Mouse (Mus musculus) kidney, postnatal 10 days (tissue): ENCODE data around the gene Alcam.
A peak's percentile ranks its signal among the peaks of the same experiment; 100 is the strongest.

Source experiments
- DNase-seq: peaks from one replicate; pipeline ENCODE4 v3.0.0; 2021; ENCODE audit warnings: mixed read lengths

Alcam gene

DNA sequence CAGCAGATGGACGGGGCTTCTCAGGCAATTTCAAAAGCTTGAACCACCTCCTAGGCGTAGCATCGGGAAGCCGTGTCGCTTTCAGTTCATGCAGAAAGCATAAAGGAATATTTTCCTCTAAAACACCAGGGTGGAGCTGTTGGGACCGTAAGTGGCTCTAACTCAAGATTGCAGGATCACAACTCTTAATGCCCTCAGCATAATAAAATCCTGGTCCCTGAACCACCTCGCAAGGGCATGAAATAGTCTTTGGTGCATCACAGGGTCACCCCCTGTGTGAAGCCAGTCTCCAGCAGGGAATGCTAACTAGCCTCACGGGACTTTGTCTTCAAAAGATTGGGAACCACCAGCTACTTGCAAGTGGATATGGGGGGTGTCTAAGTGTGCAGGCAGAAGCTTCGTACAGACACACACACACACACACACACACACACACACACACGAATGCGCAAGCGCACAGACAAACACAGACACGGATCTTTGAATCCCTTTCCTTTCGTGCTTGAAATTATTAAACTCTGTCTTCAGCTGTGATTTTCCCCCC is at the start of gene Alcam:
TSS of gene Alcam (minus strand) at position 104 of the 544 bp plus-strand sequence.
- peak; percentile 69 for DNase-seq

- DNase-seq: no peak
These were observed 45.0 kb upstream of the Alcam start for GRCm38 (mm10) chr16:52498757-52499335.

DNA sequence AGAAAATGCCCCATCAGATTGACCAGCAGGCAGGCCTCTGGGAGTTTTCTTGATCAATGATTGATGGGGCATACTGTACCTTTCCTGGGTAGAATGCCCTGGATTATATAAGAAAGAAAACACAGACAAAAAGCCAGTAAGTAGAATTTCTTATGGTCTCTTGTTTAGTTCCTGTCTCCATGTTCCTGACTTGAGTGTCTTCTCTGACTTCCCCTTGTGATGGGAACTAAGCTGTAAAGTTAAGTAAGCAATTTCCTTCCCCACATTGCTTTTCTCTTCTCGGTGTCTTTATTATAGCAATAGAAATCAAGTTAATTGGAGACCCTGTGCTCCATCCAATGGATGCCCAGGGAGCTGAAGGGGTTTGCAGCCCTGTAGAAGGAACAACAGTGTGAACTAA is 36.7 kb upstream of the Alcam start:
- DNase-seq: no peak

GRCm38 (mm10) chr16:52474235-52474634 is 20.4 kb upstream of the Alcam start:
- DNase-seq: no peak

GRCm38 (mm10) chr16:52473089-52473488 is 19.2 kb upstream of the Alcam start:
- no peak for DNase-seq

DNA sequence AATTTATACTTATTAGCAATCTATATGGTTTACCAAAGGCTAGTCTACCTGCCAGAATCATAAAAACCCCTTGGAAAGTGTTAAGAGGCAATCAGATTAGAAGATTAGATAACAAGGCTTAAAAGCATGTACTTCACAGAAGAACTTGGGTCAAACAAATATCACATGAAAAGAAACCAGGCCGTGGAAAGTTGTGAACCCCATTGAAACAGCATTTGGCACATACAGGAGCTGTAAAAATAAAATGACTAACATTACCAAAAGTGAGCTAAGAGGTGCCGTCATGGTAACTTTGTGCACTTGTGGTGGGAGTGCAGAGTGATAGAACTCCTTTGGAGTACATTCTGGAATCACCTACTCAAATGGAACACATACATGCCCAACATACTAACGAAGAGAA is 18.8 kb upstream of the Alcam start:
- no peak for DNase-seq

DNA sequence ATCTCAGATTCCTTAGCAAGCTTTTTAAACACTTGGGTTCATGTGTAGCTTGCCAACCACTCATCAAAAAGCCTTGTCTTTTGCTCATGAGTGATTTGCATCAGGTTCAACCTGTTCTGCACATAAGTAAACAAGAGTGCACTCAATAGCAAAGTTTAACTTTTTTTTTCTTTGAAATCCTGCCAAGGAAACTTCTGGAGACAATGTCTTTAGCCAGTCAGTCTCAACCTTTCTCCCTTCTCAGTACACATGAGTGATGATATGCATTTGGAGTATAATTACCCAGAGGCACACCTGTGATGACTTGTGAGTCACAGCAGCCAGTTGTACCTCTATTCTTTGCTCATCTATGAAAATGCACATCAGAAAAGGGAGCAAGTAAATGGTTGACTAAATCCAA is 18.2 kb upstream of the Alcam start:
- DNase-seq: no peak

DNA sequence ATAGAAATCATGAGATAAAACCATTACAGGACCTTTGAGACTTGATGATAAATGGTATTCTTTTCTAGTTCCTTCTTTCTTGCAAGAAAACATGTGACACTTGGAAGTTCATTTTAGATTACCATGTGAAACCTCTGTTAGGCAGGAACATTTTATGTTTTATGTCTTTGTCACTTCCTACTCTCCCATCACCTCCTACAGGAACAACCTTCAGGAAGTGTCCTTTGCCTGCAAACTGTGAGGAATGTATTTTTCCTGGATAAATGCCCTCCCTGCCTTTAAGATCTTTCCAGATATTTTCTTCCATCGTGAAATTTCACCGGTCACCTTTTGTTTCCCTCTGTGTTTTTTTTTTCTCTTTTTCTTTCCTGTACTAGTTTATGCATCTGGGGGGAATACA is 17.0 kb upstream of the Alcam start:
- DNase-seq: no peak

- no peak for DNase-seq
These were observed 16.4 kb upstream of the Alcam start for GRCm38 (mm10) chr16:52470226-52470625.

DNA sequence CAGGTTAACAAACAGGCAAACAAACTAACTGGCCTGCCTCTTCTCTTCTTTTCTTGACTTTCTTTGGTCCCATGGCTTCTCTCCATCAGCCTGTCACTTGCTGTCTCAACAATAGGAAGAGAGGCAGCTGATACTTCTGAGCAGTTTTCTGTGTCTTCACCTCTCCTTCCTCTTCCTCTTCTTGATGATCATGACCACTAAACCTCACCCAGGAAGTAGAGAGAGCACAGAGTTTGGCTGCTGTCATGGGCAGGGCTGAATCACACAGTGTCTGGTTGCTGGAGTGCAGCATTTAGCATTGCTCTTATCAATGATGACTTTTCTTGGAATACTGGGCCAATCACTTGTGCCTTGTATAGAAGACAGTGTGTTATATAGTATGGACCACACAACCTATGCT is 14.6 kb upstream of the Alcam start:
- no peak for DNase-seq

- no peak for DNase-seq
These were observed 12.9 kb upstream of the Alcam start for GRCm38 (mm10) chr16:52466770-52467169.

- DNase-seq: no peak
These were observed 10.7 kb upstream of the Alcam start for GRCm38 (mm10) chr16:52464597-52464996.

DNA sequence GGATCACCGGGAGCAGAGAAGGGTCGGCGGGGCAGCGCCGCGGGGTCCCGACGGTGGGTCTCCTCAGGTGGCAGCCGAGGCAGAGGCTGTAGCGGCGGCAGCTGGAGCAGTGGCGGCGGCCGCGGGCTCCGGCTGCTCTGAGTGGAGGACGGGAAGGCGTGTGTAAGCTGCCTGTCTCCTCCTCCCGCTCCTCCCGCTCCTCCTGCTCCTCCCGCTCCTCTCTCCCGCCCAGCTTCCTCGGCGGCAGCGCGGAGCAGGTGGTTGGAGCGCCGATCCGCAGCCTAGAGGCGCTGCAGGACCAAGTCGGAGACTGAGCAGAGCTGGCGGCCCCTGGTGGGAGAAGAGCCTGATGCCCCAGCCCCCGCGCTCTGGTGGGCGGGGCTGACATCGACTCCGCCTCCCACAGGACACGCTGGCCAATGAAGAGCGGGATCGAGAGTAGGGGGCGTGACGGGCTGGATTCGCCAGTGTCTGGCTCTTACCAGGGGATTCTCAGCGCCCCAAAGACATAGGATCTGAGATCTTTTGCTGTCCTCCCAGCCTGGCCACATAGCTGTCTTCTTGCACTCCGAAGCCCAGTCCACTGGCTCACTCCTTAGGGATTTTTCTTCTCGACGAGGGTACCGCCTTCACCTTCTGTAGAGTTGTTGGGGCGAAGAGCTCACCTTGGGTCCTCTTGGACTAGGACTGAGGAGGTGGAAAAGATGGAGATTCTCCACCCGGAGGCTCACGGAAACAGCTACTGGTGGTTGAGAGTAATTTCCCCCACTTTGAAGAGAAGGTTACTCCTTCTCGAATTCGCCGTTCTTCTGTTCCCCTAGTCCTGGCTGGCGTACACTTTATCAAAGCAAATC is 785 bp downstream of the Alcam start:
- DNase-seq: peak; percentile 98

GRCm38 (mm10) chr16:52452477-52452831 is 1.4 kb downstream of the Alcam start:
- peak; percentile 34 for DNase-seq

DNA sequence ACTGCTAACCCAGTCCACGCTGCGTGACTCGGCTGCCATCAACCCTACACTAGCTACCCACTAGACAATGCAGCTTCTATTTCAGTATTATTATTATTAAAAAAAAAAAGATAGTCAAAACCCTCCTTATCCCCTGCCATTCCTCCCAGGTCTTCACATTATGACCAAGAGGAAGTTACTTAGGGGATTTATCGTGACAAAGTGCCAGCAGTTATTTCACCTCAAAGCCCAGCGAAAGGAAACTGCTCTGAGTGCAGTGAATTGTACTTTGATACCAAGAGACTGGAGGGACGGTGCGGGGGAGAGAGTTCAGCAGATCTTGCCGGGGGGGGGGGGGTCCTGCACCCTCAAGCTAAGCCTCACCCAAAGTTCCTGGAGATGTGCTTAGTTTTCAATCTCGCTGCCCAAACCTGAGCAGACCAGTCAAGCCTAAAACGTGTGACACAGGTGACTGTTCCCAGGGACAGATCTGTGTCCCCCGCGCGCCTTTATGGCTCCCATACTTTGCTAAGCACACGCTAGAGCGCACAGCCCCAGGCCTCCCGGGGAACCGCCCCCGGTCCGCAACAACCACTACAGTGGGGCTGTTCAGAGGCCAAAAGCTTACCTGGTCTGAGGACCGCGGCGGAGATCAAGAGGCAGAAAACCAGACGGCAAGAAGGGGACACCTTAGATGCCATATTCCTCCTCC is 1.9 kb downstream of the Alcam start:
- peak; percentile 52 for DNase-seq

DNA sequence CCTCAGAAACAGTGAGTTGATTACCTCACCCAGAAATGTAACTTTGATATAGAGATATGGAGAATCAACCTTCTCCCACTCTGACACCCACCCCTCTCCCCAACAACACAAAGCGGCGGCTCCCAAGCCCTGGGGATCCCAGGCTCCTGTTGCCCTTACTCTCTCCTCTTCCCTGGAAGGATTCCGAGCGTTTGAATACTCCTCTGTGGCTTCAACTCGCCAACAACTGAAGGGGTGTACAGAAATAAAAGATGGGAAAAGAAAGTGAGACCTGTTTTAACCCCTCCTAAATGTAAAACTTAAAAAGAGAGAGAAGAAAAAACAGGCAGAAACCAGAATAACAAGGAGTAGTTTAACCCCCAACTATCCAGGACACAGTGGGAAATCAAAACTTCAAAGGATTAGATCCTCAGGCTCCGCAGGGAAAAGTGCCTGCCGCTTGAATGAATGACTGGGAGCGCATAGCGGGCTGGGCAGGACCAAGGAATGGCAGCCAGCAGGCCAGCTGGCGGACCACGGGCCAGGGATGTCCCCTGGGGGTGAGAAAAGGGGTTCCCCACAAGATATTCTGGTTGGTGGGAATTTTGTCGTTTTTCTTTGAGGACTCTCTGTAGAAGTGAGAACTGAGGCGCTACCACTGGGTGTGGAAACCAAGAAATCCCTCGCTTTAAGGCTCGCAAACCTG is 2.6 kb downstream of the Alcam start:
- DNase-seq: peak; percentile 43

DNA sequence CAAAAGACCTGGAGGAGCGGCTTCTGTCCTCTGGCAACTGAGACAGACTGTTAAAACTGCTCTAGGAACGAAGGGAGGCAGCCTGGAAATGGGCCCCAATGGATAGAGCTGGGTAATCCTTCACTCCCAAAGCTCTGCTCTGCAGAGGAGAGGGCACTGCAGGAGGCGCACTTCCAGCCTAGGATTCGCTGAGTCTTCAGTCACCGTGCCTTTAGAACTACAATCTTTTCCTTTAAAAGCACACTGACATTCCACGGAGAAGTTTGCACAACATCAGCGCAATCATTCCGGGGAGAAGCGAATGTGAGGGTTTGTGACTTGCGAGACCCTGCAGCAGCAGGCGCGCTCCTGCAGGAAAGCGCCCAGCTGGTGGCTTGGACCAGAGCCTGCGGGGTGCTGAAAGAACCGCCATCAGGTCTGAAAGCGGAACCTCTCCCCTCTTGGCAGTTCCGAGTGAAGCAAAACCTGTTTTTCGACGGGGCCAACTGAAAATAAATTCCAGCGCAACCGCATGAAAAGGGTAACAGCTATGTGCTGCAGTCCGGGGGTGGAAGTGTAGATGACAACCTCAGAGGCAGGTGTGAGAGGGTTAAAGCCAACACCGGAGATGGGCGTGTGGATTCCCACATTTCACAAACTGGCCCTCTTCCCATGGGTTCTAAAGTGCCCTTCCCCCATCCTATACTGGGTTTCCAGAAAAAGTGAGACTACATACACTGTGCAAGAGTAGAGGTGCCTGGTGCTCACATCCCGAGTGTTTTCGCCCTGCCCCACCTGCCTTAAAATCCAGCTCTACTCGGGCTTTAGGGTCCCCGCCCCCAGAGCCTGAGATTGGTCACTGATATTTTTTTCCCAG is 3.4 kb downstream of the Alcam start:
- peak; percentile 70 for DNase-seq

- DNase-seq: no peak
These were observed 4.0 kb downstream of the Alcam start for GRCm38 (mm10) chr16:52449889-52450244.

DNA sequence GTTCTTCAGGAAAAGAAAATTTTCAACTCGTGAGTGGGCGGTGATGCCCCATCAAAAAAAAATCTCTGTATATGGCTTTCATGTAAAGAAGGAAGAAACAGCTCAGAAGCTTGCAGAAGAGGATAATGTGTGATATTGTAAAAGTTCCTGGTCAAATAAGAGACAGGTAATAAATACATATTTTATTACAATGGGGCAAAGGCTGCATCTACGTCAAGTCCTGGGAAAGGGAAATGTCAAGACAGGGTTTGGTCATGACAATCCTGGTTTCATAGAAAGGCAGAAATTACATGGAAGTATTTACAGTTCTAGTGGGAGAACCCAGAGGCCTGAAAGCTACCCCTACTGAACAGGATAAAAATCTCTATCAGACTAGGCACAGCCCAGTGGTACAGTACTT is 7.9 kb downstream of the Alcam start:
- DNase-seq: no peak

GRCm38 (mm10) chr16:52443635-52444505 is 10.0 kb downstream of the Alcam start:
- DNase-seq: no peak

DNA sequence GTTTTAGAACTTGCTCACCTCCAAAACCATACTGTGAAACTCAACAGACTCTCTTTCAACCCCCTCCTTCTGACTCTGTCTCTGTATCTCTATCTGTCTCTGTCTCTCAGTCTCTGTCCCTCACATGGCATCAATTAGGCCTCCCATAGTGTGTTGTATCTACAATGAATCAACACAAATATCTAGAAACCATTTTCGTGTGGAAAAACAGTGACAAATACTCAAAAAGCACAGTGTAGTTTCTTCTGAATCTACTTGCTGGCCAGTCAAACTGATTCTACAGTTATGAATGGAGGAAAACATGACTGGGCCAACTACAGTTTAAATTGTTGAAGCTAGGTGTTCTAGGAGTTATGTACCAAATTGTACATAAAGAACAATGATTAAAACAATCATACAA is 10.8 kb downstream of the Alcam start:
- DNase-seq: no peak
